Mouse (Mus musculus) thymus, postnatal 25 days (tissue): Measurements from ENCODE around the gene Pisd.
"Not testable (repeated sequence)": the region's sequence is repeated elsewhere in the genome, so short reads cannot be mapped to it uniquely, and the experiment has no call there.

Source experiments
- DNase-seq: peaks from one replicate; pipeline ENCODE4 v3.0.0; 2022

Pisd gene

GRCm38 (mm10) chr5:32745705-32746655, 39.5 kb downstream of the Pisd start:
- peak; percentile 12 for DNase-seq

GRCm38 (mm10) chr5:32742149-32742548, 43.3 kb downstream of the Pisd start:
- peak; percentile 37 for DNase-seq

DNA sequence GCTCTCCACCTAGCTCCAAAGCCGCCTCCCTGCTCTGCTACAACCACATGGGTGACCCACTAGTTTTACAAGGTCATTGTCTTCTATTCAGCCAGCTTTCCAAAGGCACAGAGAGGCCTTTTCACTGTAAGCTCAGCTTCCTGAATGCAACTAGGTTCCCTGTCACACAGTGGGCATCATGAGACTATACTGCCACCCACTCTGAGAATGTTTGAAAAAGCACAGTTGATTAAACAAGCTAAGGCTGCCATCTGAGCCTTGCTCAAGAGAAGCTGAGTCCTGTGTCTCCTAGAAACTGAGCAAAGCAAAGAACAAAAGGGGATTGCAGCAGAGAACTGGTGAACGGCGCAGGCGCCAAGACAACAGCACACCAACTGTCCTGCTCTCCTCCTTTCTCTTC, 44.1 kb downstream of the Pisd start:
- DNase-seq, result not testable (repeated sequence)

DNA sequence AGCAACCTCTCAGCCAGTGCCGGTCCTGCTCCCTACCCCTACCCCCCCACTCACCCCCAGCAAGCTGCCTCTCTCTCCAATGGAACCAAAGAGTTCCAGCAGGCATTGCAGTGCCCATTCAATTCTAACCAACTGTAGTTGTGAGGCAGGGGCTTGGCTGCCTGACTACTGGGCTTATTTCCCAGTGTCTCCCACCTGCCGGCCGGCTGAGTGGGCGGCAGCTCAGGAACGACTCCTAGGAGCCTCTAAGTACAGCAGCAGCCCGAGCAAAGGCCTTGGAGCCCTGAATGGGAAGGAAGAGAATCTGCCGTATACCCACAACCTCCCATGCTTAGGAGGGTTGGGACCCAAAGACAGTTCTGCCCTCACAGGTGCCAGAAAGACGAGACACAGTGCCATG, 44.6 kb downstream of the Pisd start:
- DNase-seq, result not testable (repeated sequence)

DNA sequence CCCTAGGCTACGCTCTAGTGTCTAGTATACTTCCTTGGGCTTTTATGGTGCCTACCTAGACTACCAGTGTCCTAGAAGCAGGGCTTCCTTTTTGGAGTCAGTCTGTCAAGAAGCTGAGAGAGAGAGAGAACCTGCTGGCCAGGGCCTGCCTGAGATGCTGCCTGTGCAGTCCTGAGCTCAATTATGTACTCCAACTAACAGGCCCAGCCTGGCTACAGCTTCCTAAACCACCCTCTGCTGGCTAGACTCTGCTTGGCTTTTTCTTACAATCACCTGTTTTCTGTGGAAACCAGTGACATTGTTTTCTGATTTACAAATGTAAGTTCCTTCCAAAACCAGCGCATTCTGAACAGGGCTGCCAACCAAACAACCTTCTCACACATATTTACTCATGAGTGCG, 45.3 kb downstream of the Pisd start:
- no peak for DNase-seq

DNA sequence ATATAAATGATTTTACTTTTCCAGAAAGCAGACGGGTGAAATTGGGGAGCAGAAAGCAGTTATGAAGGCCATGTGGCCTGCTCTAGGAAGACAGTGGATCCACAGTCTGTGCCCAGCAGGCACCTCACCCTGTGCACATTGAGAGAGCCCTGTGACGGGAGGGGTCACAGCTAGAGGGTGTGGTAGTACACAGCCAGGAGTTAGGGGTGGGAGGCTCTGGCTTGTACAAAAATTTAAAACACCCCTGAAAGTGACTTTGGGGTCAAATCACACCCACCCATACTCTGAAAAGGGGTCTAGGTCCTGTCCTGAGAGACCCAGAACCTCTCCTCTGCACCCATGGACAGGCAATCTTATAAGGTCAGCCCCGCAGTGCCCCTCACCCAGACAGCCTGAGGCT, 48.7 kb downstream of the Pisd start:
- not testable (repeated sequence) for DNase-seq

DNA sequence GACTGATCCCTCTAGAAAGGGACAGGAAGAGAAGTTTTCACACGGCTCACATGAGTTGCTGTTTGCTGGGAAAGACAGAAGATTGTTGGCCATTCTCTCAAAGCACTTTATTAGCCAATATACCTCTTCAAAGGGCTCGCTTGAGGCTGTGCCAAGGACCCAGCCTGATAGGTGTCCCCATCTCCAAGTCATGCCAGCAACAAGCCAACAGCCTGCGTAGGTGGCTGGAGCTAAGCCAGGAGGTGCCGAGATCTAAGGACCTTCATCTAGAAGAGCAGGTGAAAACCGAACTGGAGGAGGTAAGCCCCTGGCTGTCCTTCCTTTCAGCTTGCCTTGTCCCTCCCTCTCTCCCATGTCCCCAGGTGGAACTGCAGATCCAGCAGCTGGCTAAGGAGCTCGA, 49.7 kb downstream of the Pisd start:
- no peak for DNase-seq

- not testable (repeated sequence) for DNase-seq
These were observed 51.6 kb downstream of the Pisd start for GRCm38 (mm10) chr5:32733892-32734291.

GRCm38 (mm10) chr5:32728851-32729250, 56.6 kb downstream of the Pisd start:
- DNase-seq, result no peak

GRCm38 (mm10) chr5:32728300-32728699, 57.1 kb downstream of the Pisd start:
- no peak for DNase-seq

GRCm38 (mm10) chr5:32725397-32725796, 60.0 kb downstream of the Pisd start:
- DNase-seq, result not testable (repeated sequence)

DNA sequence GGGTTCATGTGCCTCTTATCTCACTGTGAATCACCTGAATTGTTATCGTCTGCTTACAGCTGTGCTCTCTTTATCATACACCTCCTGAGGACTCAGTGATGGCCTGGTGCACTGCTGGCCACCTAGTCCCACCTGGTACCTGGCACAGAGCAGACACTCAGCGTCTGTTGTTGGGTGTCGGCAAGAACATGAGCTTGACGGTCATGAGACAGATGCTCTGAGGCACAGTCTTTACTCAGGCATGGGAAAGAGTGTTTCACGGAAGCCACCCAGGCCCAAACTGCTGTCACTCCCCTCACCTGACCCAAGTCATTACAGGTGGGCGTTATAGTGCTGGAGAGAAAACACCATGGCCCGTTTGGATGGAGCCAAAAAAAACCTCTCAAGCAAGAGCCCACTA, 61.5 kb downstream of the Pisd start:
- no peak for DNase-seq

- DNase-seq, result not testable (repeated sequence)
These were observed 62.7 kb downstream of the Pisd start for GRCm38 (mm10) chr5:32722711-32723110.

DNA sequence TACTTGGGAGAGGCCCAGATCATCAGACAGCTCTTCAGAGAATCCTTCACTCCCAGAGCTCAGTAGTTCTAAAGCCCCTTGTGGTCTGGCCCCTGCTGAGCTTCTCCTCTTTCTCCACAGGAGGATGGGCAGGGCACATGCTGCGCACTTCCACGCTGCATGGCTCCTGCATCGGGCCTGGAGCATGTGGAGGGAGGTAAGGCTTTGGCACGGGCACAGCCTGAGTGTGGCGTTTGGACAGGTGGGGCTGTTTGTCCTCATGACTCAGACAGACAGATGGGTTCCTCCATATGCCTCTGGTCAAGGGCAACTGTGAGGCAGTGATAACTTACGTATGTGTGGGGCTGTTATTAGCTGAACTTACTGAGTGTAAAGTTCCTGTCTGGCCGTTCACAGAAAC, 63.2 kb downstream of the Pisd start:
- no peak for DNase-seq

DNA sequence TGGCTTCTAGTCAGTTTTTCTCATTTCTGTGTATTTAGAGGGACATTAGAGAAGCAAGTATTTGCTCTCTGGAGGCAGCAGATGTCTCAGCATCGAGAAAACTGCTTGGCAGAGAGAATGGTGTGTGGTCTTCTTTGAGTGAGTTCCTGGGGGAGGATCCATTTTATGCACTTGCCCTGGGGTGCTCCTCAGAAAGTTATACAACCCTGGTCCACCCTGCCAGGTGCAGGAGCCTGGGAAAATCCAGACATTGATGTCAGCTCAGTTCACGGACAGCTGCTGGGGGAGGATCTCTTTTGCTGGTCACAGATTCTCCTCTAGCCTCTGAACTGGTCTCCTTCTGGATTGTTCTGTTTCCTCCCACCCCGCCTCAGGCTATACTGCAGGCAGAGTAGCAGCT, 64.1 kb downstream of the Pisd start:
- no peak for DNase-seq

- DNase-seq, result no peak
These were observed 65.0 kb downstream of the Pisd start for GRCm38 (mm10) chr5:32720416-32720815.

DNA sequence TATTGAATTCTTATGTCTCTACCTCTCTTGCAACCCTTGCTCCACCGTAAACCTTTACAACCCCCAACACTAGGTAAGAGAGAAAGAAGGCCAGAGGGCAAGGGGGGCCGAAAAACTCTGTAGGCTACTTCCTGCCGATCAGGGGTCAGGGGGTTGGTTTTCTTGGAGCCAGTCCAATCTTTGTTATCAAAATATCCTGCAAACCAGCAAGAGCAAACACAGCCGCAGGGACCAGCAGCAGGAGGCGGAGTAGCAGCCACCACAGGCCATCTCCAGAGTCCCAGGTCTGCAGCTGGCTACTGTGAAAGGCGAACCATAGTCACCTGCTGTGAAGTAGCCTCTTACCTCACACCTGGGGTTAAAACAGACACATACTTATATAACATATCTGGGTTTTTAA, 66.5 kb downstream of the Pisd start:
- DNase-seq, result no peak

- no peak for DNase-seq
These were observed 67.7 kb downstream of the Pisd start for GRCm38 (mm10) chr5:32717726-32718125.

DNA sequence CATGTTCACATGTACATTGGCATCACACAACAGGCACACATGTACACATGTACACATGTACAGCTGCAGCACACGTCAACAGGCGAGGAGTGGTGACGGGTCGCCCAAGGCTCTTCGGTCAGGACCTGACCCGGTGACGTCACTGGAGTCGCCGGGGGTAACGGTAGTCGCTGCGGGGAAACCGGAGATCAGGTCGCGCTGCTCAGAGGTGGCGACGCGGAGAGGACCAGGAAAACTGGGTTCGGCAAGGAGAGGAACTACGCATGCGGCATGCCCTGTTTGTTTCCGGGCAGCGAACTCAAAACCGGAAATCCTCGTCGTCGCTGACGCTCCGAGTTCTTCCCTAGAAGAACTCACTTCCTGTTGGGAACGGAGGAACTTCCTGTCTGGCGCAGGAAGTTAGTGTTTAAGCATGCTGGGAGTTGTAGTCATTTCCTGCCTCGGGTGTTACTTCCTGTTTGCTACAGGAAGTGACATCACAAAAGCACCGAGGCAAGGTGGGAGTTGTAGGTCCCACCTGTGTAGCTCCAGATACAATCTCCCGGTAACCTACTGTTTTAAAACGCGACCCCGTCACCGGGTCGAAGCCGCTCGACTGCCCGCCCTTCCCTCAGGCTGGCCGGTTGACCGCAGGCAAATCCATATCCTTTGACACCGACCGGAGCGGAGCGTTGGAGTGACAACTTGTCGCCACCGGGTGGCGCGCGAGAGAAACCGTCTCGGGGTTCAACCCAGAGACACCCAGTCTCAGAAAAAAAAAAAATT, 71.6 kb downstream of the Pisd start:
- DNase-seq, result peak; percentile 83

- no peak for DNase-seq
These were observed 72.3 kb downstream of the Pisd start for GRCm38 (mm10) chr5:32713042-32713702.

DNA sequence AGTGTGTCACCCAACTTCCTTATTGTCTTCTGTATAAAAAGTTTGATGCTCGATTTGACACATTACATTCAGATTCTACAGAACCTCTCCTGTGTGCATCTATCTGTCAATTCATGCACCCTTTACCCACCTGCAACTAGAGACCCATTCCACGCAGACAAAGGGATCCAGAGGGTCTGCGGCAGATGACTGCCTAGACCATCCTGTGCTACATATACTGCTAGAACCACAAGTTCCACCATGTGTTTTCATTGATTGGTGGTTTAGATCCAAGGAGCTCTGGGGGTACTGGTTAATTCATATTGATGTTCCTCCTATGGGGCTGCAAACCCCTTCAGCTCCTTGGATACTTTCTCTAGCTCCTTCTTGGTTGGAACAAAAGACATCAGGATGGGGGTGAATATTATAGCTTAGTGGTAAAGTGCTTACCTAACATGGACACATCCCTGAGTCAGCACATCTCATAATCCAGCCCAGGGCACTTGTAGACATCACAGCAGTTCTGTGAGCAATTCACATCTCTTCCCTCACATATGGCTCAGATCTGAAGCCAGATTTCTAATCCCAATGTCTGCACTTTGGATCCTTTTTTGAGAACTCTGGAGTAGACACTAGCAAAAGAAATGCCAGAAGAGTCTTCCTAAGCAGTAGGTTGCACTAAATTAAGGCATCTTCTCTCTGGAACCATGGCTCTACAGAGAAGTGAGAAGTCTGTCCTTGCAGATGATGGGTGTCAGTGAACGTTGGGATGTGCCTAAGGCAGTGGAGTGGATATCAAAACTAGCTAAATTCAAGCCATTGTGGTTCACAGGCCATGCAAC, 73.0 kb downstream of the Pisd start:
- DNase-seq, result no peak

GRCm38 (mm10) chr5:32711485-32711884, 74.0 kb downstream of the Pisd start:
- no peak for DNase-seq
